Mouse (Mus musculus) kidney, embryonic 16.5 days (tissue): Measurements from ENCODE around the gene Sik1. TPM values are rescaled to one million over a fixed set of nuclear protein-coding genes. Genes with fewer than 3 reads are reported as not detected.
A peak's percentile ranks its signal among the peaks of the same experiment; 100 is the strongest.

Source experiments
- ATAC-seq: fragments of 200-750 bp; cut with Nextera tagmentation; 2 replicates; pipeline ENCODE4 v1.8.0; 2017; ENCODE audit warnings: moderate TSS enrichment; ENCODE audit not compliant: low FRiP score, low TSS enrichment
- H3K27ac ChIP-seq: fragments of 300-500 bp; sonication (generic); 2 replicates; pipeline ENCODE4 v1.5.1; 2014; ENCODE audit warnings: low read length
- H3K27me3 ChIP-seq: fragments of 300-500 bp; sonication (generic); 2 replicates; pipeline ENCODE4 v1.6.1; 2014; ENCODE audit warnings: low read length, control low read depth, mixed read lengths; ENCODE audit not compliant: insufficient read depth
- H3K36me3 ChIP-seq: fragments of 300-500 bp; sonication (generic); 2 replicates; pipeline ENCODE4 v1.6.1; 2014; ENCODE audit warnings: low read length, control low read depth, mixed read lengths; ENCODE audit not compliant: insufficient read depth
- H3K4me1 ChIP-seq: fragments of 300-500 bp; sonication (generic); 2 replicates; pipeline ENCODE4 v1.6.1; 2014; ENCODE audit warnings: low read length, control low read depth, mixed read lengths; ENCODE audit not compliant: insufficient read depth
- H3K4me2 ChIP-seq: fragments of 300-500 bp; sonication (generic); replicated peaks from 2 replicates; pipeline ENCODE4 v1.6.1; 2014; ENCODE audit warnings: low read depth, low read length
- H3K4me3 ChIP-seq: fragments of 300-500 bp; sonication (generic); 2 replicates; pipeline ENCODE4 v1.5.1; 2014; ENCODE audit warnings: mild to moderate bottlenecking, low read length
- H3K9ac ChIP-seq: fragments of 300-500 bp; sonication (generic); replicated peaks from 2 replicates; pipeline ENCODE4 v1.6.1; 2014; ENCODE audit warnings: low read length
- H3K9me3 ChIP-seq: fragments of 300-500 bp; sonication (generic); 2 replicates; pipeline ENCODE4 v1.6.1; 2016; ENCODE audit warnings: low read length, control low read depth
- WGBS: fragments of 180-500 bp; shearing (Covaris S2); extraction: QIAGEN DNeasy Blood & Tissue Kit; methylation state at CpG from one replicate; pipeline ENCODE4 v1.1.7; 2014; 5-methylcytosine and 5-hydroxymethylcytosine counted together
- polyA plus RNA-seq: library from polyadenylated mRNA; unstranded; fragments of >200 nt; fragmentation: Nextera tagmentation; extraction: Ambion mirVana; gene quantifications from 2 replicates; pipeline ENCODE4 v1.2.1, GENCODE M21; 2015

Gene Sik1
- polyA plus RNA-seq, 1 experiment from 2014 or later, result 17.8 TPM

DNA sequence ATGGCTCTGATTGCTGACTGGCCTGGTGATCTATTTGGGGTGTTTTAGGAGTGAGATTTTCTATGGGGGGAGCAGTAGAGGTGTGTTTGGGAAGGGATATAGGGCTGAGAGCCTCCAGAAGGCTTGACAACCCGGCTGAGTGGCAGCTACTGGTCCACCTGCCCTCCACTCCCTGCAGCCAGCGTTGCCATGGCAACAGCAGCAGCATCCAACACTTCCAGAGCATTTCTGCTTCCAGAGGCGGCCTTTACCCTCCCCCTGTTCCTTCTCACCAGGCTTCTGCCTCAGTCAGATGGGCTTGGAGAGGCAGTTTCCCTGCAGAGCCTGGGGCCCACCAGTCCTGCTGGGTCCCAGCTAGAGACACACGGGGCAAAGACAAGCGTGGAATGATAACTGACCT lies 38.4 kb downstream of the Sik1 start:
- Histone ChIP-seq H3K27ac (no peak overlapping the region), H3K4me1 (peaks cover 19% of the 10 kb centered on the region), H3K9me3 (no peaks in the 10 kb centered on the region), H3K9ac (no peak overlapping the region), H3K4me2 (no peak overlapping the region), H3K4me3 (no peak overlapping the region), H3K27me3 (no peaks in the 10 kb centered on the region), H3K36me3 (no peaks in the 10 kb centered on the region)
- no peak for ATAC-seq
- 51% methylated on average over 5 of the region's 5 CpGs for WGBS

DNA sequence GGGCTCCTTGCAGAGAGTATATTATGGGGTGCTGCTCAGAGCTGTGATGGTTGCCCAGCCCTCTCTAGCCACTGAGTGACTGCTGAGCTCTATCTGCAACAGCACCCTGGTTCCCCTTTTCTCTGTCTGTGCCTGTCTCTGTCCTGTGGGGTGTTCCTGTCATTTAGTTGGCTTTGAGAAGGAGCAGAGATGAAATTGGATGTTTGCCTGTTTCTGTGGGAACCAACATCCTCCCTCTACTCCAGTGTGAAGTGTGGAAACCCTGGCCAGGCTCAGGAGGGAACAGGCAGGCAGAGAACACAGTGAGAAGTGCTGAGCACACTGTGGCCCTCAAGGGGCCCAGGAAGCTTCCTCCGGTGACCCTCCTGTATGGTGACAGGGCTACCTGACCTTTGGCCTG lies 40.8 kb downstream of the Sik1 start:
- no peaks in the 10 kb centered on the region for H3K36me3 ChIP-seq
- H3K4me2 ChIP-seq, result no peak overlapping the region
- ATAC-seq, result no peak
- peaks cover 5% of the 10 kb centered on the region; the same call in 1 of the 2 replicates for H3K4me1 ChIP-seq
- H3K4me3 ChIP-seq, result no peak overlapping the region
- H3K27ac ChIP-seq, result no peak overlapping the region
- H3K9me3 ChIP-seq, result no peaks in the 10 kb centered on the region
- H3K27me3 ChIP-seq, result no peaks in the 10 kb centered on the region
- WGBS, result 85% methylated on average over 1 of the region's 1 CpGs
- H3K9ac ChIP-seq, result no peak overlapping the region

DNA sequence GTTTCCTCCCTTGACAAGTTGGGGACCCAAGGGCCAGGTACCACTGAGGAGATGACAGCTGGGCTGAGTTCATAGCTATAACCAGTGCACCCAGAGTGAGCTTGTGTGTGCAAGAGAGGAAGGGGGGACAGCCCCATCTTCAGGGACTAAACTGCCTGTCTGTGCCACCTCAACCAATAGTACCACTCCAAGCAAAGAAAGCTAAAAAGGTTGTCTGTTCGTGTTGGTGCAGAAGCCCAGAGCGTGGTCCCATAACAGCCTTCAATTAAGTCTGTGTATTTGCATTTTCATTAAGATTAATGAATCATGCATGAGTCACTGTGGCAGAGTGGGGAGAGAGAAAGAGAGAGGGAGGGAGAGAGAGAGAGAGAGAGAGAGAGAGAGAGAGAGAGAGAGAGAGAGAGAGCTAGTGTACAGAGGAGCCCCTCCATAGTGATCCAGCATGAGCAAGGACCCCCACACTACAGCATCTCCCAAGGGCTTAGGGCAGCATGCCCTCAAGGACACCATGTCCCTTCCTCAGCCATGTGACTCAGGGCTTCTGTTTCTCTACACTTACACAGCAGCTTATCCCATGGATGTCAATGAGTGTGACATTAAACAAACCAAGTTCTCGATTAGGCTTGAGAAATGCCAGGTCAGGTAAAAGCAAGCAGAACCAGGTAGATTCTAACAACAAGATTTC lies 41.5 kb downstream of the Sik1 start:
- no peak overlapping the region for H3K4me3 ChIP-seq
- no peak for ATAC-seq
- no peak overlapping the region for H3K9ac ChIP-seq
- H3K4me2 ChIP-seq, result no peak overlapping the region
- no peaks in the 10 kb centered on the region for H3K27me3 ChIP-seq
- H3K4me1 ChIP-seq, result no peaks in the 10 kb centered on the region
- no peaks in the 10 kb centered on the region for H3K9me3 ChIP-seq
- no peak overlapping the region for H3K27ac ChIP-seq
- H3K36me3 ChIP-seq, result no peaks in the 10 kb centered on the region
- 82% methylated on average over 3 of the region's 3 CpGs for WGBS

GRCm38 (mm10) chr17:31811333-31811732 lies 44.3 kb downstream of the Sik1 start:
- H3K4me3 ChIP-seq, result no peak overlapping the region
- WGBS, result 73% methylated on average over 4 of the region's 4 CpGs
- 0 out of 2 replicates have a peak, but pooled peaks cover 6% of the 10 kb centered on the region for H3K4me1 ChIP-seq
- ATAC-seq, result no peak
- H3K4me2 ChIP-seq, result no peak overlapping the region
- no peak overlapping the region for H3K27ac ChIP-seq
- no peak overlapping the region for H3K9ac ChIP-seq
- H3K27me3 ChIP-seq, result no peaks in the 10 kb centered on the region
- no peaks in the 10 kb centered on the region for H3K36me3 ChIP-seq
- H3K9me3 ChIP-seq, result no peaks in the 10 kb centered on the region

DNA sequence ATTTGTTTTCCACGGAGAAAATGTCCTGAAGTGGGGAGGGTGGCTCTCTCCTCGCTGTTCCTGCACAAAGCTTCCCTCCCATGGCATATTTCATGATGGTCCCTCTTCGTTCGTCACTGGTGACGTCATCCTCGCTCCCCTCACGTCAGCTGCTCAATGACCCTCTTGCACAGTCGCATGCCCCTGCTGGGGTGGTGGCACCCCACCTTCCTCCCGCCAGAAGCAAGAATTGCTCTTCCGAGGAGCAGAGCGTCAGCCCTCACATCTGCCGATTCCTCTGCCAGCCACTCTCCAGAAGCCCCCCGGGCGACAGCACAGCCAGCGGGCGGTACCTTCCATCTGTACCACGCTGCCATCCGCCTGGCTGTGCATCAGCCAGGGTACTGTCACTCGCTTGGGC lies 45.7 kb downstream of the Sik1 start:
- H3K4me3 ChIP-seq, result no peak overlapping the region
- no peak overlapping the region for H3K4me2 ChIP-seq
- H3K9ac ChIP-seq, result no peak overlapping the region
- no peaks in the 10 kb centered on the region for H3K27me3 ChIP-seq
- H3K36me3 ChIP-seq, result no peaks in the 10 kb centered on the region
- H3K27ac ChIP-seq, result no peak overlapping the region
- WGBS, result 63% methylated on average over 19 of the region's 19 CpGs
- ATAC-seq, result no peak
- no peaks in the 10 kb centered on the region for H3K9me3 ChIP-seq
- 0 out of 2 replicates have a peak, but pooled peaks cover 6% of the 10 kb centered on the region for H3K4me1 ChIP-seq

DNA sequence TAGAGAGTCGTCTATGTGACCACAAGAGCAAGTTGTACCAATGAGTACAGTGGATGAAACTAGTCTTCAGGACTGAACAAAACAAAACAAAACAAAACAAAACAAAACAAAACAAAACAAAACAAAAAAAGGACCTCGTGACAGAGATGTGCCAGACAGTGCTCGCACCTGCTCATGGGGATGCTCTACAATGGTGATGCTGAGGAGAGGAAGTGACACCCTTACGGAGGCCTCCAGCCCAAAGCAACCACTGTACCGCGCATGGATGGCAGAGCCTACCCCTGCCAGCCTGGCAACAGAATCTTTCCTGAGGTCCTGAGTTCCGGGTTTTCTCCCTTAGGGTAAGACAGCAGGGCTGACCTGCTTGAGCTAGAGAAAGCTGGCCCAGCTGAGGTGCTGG lies 46.5 kb downstream of the Sik1 start:
- Histone ChIP-seq H3K36me3 (no peaks in the 10 kb centered on the region), H3K4me3 (no peak overlapping the region), H3K4me1 (0 out of 2 replicates have a peak, but pooled peaks cover 6% of the 10 kb centered on the region), H3K27ac (no peak overlapping the region), H3K27me3 (no peaks in the 10 kb centered on the region), H3K9me3 (no peaks in the 10 kb centered on the region), H3K9ac (no peak overlapping the region), H3K4me2 (no peak overlapping the region)
- 93% methylated on average over 7 of the region's 7 CpGs for WGBS
- no peak for ATAC-seq

- Histone ChIP-seq H3K4me3 (no peak overlapping the region), H3K4me2 (no peak overlapping the region), H3K36me3 (no peaks in the 10 kb centered on the region), H3K27ac (0 out of 2 replicates have a peak overlapping the region, but pooled peaks have one; percentile 29), H3K4me1 (0 out of 2 replicates have a peak, but pooled peaks cover 6% of the 10 kb centered on the region), H3K27me3 (no peaks in the 10 kb centered on the region), H3K9ac (no peak overlapping the region), H3K9me3 (no peaks in the 10 kb centered on the region)
- 44% methylated on average over 10 of the region's 10 CpGs for WGBS
- ATAC-seq, result no peak
Measured at GRCm38 (mm10) chr17:31808082-31808875, 47.3 kb downstream of the Sik1 start.

GRCm38 (mm10) chr17:31806496-31806895 lies 49.1 kb downstream of the Sik1 start:
- WGBS, result 57% methylated on average over 3 of the region's 3 CpGs

GRCm38 (mm10) chr17:31806025-31806424 lies 49.6 kb downstream of the Sik1 start:
- no peaks in the 10 kb centered on the region for H3K27me3 ChIP-seq
- H3K36me3 ChIP-seq, result no peaks in the 10 kb centered on the region
- no peak for ATAC-seq
- H3K27ac ChIP-seq, result peak overlapping the region; percentile 61; the same call in 1 of the 2 replicates
- H3K9me3 ChIP-seq, result no peaks in the 10 kb centered on the region
- H3K4me3 ChIP-seq, result no peak overlapping the region
- no peak overlapping the region for H3K4me2 ChIP-seq
- H3K9ac ChIP-seq, result no peak overlapping the region
- WGBS, result 61% methylated on average over 8 of the region's 8 CpGs
- 0 out of 2 replicates have a peak, but pooled peaks cover 6% of the 10 kb centered on the region for H3K4me1 ChIP-seq

More at GRCm38 (mm10) chr17:31806496-31806895, 49.1 kb downstream of the Sik1 start:
- ATAC-seq, result no peak
- Histone ChIP-seq H3K9ac (no peak overlapping the region), H3K27me3 (no peaks in the 10 kb centered on the region), H3K9me3 (no peaks in the 10 kb centered on the region), H3K4me1 (0 out of 2 replicates have a peak, but pooled peaks cover 6% of the 10 kb centered on the region), H3K27ac (peak overlapping the region; percentile 61; the same call in 1 of the 2 replicates), H3K36me3 (no peaks in the 10 kb centered on the region), H3K4me2 (no peak overlapping the region), H3K4me3 (no peak overlapping the region)

DNA sequence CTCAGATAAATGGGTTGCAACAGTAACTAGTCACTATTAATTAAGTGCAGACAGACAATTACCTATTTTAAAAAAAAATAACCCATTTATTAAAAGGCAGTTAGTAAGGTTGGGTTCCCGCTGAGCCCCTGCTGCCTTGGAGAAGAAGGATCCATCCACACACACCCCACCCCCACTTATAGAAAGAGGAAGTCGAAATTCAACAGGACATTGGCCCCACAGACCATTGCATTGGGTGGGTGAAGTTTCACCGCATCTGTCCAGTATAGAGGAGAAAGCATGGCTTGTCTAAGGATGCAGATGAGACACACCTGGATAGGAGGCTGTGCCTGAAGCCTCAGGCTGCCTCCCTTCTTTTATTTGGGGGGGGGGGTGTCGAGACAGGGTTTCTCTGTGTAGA lies 50.0 kb downstream of the Sik1 start:
- no peak for ATAC-seq
- Histone ChIP-seq H3K36me3 (no peaks in the 10 kb centered on the region), H3K27me3 (no peaks in the 10 kb centered on the region), H3K4me1 (0 out of 2 replicates have a peak, but pooled peaks cover 6% of the 10 kb centered on the region), H3K27ac (no peak overlapping the region), H3K4me2 (no peak overlapping the region), H3K9me3 (no peaks in the 10 kb centered on the region), H3K4me3 (no peak overlapping the region), H3K9ac (no peak overlapping the region)
- 69% methylated on average over 4 of the region's 4 CpGs for WGBS
